Mouse (Mus musculus) ovary, adult 18-20 months (tissue): ENCODE results near the gene Ctla4.

ENCODE experiments used
- DNase-seq: peaks from one replicate; pipeline ENCODE4 v3.0.0; 2022; ENCODE audit warnings: low spot score, mixed read lengths

Gene Ctla4

GRCm38 (mm10) chr1:60865167-60865566 is 21.6 kb upstream of the Ctla4 start:
- DNase-seq: no peak

GRCm38 (mm10) chr1:60866043-60866442 is 20.8 kb upstream of the Ctla4 start:
- no peak for DNase-seq

GRCm38 (mm10) chr1:60868333-60869277 is 18.2 kb upstream of the Ctla4 start:
- DNase-seq: no peak

- DNase-seq: no peak
Measured at GRCm38 (mm10) chr1:60875267-60875666, 11.5 kb upstream of the Ctla4 start.

GRCm38 (mm10) chr1:60880116-60880867 is 6.5 kb upstream of the Ctla4 start:
- DNase-seq: no peak

GRCm38 (mm10) chr1:60882792-60883191 is 4.0 kb upstream of the Ctla4 start:
- no peak for DNase-seq

GRCm38 (mm10) chr1:60883279-60883678 is 3.5 kb upstream of the Ctla4 start:
- no peak for DNase-seq

GRCm38 (mm10) chr1:60884611-60885010 is 2.2 kb upstream of the Ctla4 start:
- DNase-seq: no peak

- no peak for DNase-seq
Measured at GRCm38 (mm10) chr1:60898127-60898932, 11.5 kb downstream of the Ctla4 start.

- no peak for DNase-seq
Measured at GRCm38 (mm10) chr1:60898933-60899210, 12.1 kb downstream of the Ctla4 start.

GRCm38 (mm10) chr1:60899244-60899643 is 12.4 kb downstream of the Ctla4 start:
- no peak for DNase-seq

GRCm38 (mm10) chr1:60902547-60902946 is 15.7 kb downstream of the Ctla4 start:
- no peak for DNase-seq

- DNase-seq: no peak
Measured at GRCm38 (mm10) chr1:60903126-60903525, 16.3 kb downstream of the Ctla4 start.

GRCm38 (mm10) chr1:60904456-60904978 is 17.7 kb downstream of the Ctla4 start:
- DNase-seq: no peak

- no peak for DNase-seq
Measured at GRCm38 (mm10) chr1:60907466-60907865, 20.7 kb downstream of the Ctla4 start.

GRCm38 (mm10) chr1:60908751-60909161 is 22.0 kb downstream of the Ctla4 start:
- no peak for DNase-seq

- DNase-seq: no peak
Measured at GRCm38 (mm10) chr1:60909746-60910145, 22.9 kb downstream of the Ctla4 start.

GRCm38 (mm10) chr1:60910796-60911195 is 24.0 kb downstream of the Ctla4 start:
- no peak for DNase-seq

- no peak for DNase-seq
Measured at GRCm38 (mm10) chr1:60911631-60912030, 24.8 kb downstream of the Ctla4 start.

- no peak for DNase-seq
Measured at GRCm38 (mm10) chr1:60913305-60913704, 26.5 kb downstream of the Ctla4 start.

GRCm38 (mm10) chr1:60916281-60916781 is 29.5 kb downstream of the Ctla4 start:
- no peak for DNase-seq
